Mouse (Mus musculus) lung, postnatal 0 days (tissue): ENCODE data around the gene Pnmt. TPM values are rescaled to one million over a fixed set of nuclear protein-coding genes. Genes with fewer than 3 reads are reported as not detected.

Source experiments
- ATAC-seq: fragments of 200-750 bp; cut with Nextera tagmentation; 2 replicates; pipeline ENCODE4 v1.8.0; 2017; ENCODE audit warnings: moderate library complexity
- DNase-seq: peaks from one replicate; pipeline ENCODE4 v3.0.0-alpha.2; 2016; ENCODE audit warnings: low spot score
- H3K27ac ChIP-seq: fragments of 300-500 bp; sonication (generic); 2 replicates; pipeline ENCODE4 v1.5.1; 2014; ENCODE audit warnings: antibody characterized with exemption, mild to moderate bottlenecking, low read length, mixed read lengths
- H3K27me3 ChIP-seq: fragments of 300-500 bp; sonication (generic); replicated peaks from 2 replicates; pipeline ENCODE4 v1.6.1; 2014; ENCODE audit warnings: low read length, mixed read lengths; ENCODE audit not compliant: insufficient read depth
- H3K36me3 ChIP-seq: fragments of 300-500 bp; sonication (generic); 2 replicates; pipeline ENCODE4 v1.6.1; 2014; ENCODE audit warnings: low read length, mixed read lengths; ENCODE audit not compliant: insufficient read depth
- H3K4me1 ChIP-seq: fragments of 300-500 bp; sonication (generic); 2 replicates; pipeline ENCODE4 v1.6.1; 2014; ENCODE audit warnings: antibody characterized with exemption, low read depth, low read length, mixed read lengths; ENCODE audit not compliant: insufficient read depth
- H3K4me2 ChIP-seq: fragments of 300-500 bp; sonication (generic); replicated peaks from 2 replicates; pipeline ENCODE4 v1.6.1; 2014; ENCODE audit warnings: low read depth, mild to moderate bottlenecking, low read length, moderate library complexity, mixed read lengths
- H3K4me3 ChIP-seq: fragments of 300-500 bp; sonication (generic); 2 replicates; pipeline ENCODE4 v1.5.1; 2014; ENCODE audit warnings: low read depth, low read length
- H3K9ac ChIP-seq: fragments of 300-500 bp; sonication (generic); replicated peaks from 2 replicates; pipeline ENCODE4 v1.6.1; 2014; ENCODE audit warnings: low read depth, mild to moderate bottlenecking
- H3K9me3 ChIP-seq: fragments of 300-500 bp; sonication (generic); 2 replicates; pipeline ENCODE4 v1.6.1; 2016; ENCODE audit warnings: low read length, mixed read lengths
- CTCF ChIP-seq: IDR thresholded peaks from 2 replicates; pipeline ENCODE4 v1.5.1; 2016; ENCODE audit warnings: antibody characterized with exemption, mild to moderate bottlenecking
- EP300 ChIP-seq: IDR thresholded peaks from 2 replicates; pipeline ENCODE4 v1.6.1; 2016; ENCODE audit warnings: antibody characterized with exemption, mild to moderate bottlenecking, control low read depth
- WGBS: fragments of 180-500 bp; shearing (Covaris S2); extraction: QIAGEN DNeasy Blood & Tissue Kit; methylation state at CpG from one replicate; pipeline ENCODE4 v1.1.7; 2014; 5-methylcytosine and 5-hydroxymethylcytosine counted together
- polyA plus RNA-seq: library from polyadenylated mRNA; unstranded; fragments of >200 nt; fragmentation: Nextera tagmentation; extraction: Ambion mirVana; gene quantifications from 2 replicates; pipeline ENCODE4 v1.2.1, GENCODE M21; 2015

Gene Pnmt
- polyA plus RNA-seq, 1 experiment from 2014 or later: not detected

GRCm38 (mm10) chr11:98395041-98395440 is 8.8 kb downstream of the Pnmt start:
- no peak overlapping the region for H3K9ac ChIP-seq
- peaks cover 8% of the 10 kb centered on the region; the same call in 1 of the 2 replicates for H3K4me1 ChIP-seq
- no peak for ATAC-seq
- 36% methylated on average over 4 of the region's 4 CpGs for WGBS
- DNase-seq: no peak
- TF ChIP-seq CTCF (no peak), EP300 (no peak)
- H3K4me2 ChIP-seq: no peak overlapping the region
- H3K27ac ChIP-seq: peak overlapping the region; percentile 6
- no peak overlapping the region for H3K4me3 ChIP-seq
- H3K36me3 ChIP-seq: no peaks in the 10 kb centered on the region
- no peaks in the 10 kb centered on the region for H3K9me3 ChIP-seq
- no peaks in the 10 kb centered on the region for H3K27me3 ChIP-seq

- no peak for DNase-seq
- Histone ChIP-seq H3K4me3 (no peak overlapping the region), H3K27me3 (no peaks in the 10 kb centered on the region), H3K36me3 (no peaks in the 10 kb centered on the region), H3K9ac (no peak overlapping the region), H3K4me2 (no peak overlapping the region), H3K4me1 (peaks cover 12% of the 10 kb centered on the region; the same call in 1 of the 2 replicates), H3K9me3 (no peaks in the 10 kb centered on the region), H3K27ac (no peak overlapping the region)
- WGBS: 87% methylated on average over 7 of the region's 7 CpGs
- no peak for ATAC-seq
- TF ChIP-seq EP300: no peak
Measured at GRCm38 (mm10) chr11:98397946-98398345, 11.7 kb downstream of the Pnmt start.

- H3K4me1 ChIP-seq: peaks cover 4% of the 10 kb centered on the region; the same call in 1 of the 2 replicates
- no peaks in the 10 kb centered on the region for H3K9me3 ChIP-seq
- no peaks in the 10 kb centered on the region for H3K27me3 ChIP-seq
- peak; percentile 93 for DNase-seq
- ATAC-seq: peak; percentile 94
- H3K4me3 ChIP-seq: peak within 1 kb of the TSS; percentile 61
- 1% methylated on average over 40 of the region's 40 CpGs for WGBS
- peak within 1 kb of the TSS; percentile 58 for H3K4me2 ChIP-seq
- TF ChIP-seq EP300: no peak
- TF ChIP-seq CTCF: no peak
- H3K27ac ChIP-seq: peak within 1 kb of the TSS; percentile 94
- no peaks in the 10 kb centered on the region for H3K36me3 ChIP-seq
- H3K9ac ChIP-seq: peak within 1 kb of the TSS; percentile 57
Measured at GRCm38 (mm10) chr11:98400161-98400726, 14.0 kb downstream of the Pnmt start, which contains the start of gene Pgap3. TSS of gene Pgap3 (minus strand) at chr11:98400490.

- Histone ChIP-seq H3K27me3 (no peaks in the 10 kb centered on the region), H3K4me1 (peaks cover 4% of the 10 kb centered on the region; the same call in 1 of the 2 replicates), H3K36me3 (no peaks in the 10 kb centered on the region), H3K9ac (peak overlapping the region; percentile 57), H3K9me3 (no peaks in the 10 kb centered on the region), H3K4me3 (peak overlapping the region; percentile 61), H3K4me2 (peak overlapping the region; percentile 58), H3K27ac (peak overlapping the region; percentile 94)
- DNase-seq (peak; percentile 37), ATAC-seq (peak; percentile 18; the same call in 1 of the 2 replicates)
- TF ChIP-seq EP300: no peak
- TF ChIP-seq CTCF: no peak
- WGBS: 41% methylated on average over 3 of the region's 3 CpGs
Measured at GRCm38 (mm10) chr11:98400816-98401215, 14.6 kb downstream of the Pnmt start.

- Histone ChIP-seq H3K4me2 (no peak overlapping the region), H3K9ac (no peak overlapping the region), H3K36me3 (no peaks in the 10 kb centered on the region), H3K4me1 (0 out of 2 replicates have a peak, but pooled peaks cover under 1% of the 10 kb centered on the region), H3K27me3 (no peaks in the 10 kb centered on the region), H3K27ac (no peak overlapping the region), H3K9me3 (no peaks in the 10 kb centered on the region), H3K4me3 (no peak overlapping the region)
- no peak for ATAC-seq
- TF ChIP-seq EP300 (no peak), CTCF (no peak)
- DNase-seq: no peak
- WGBS: 69% methylated on average over 6 of the region's 6 CpGs
Measured at GRCm38 (mm10) chr11:98406621-98407020, 20.4 kb downstream of the Pnmt start.

GRCm38 (mm10) chr11:98408872-98409271 is 22.6 kb downstream of the Pnmt start:
- Histone ChIP-seq H3K4me2 (0 out of 2 replicates have a peak overlapping the region, but pooled peaks have one; percentile 14), H3K9me3 (no peaks in the 10 kb centered on the region), H3K4me1 (peaks cover 9% of the 10 kb centered on the region; the same call in 1 of the 2 replicates), H3K36me3 (no peaks in the 10 kb centered on the region), H3K27ac (no peak overlapping the region), H3K4me3 (no peak overlapping the region), H3K27me3 (no peaks in the 10 kb centered on the region), H3K9ac (no peak overlapping the region)
- DNase-seq (no peak), ATAC-seq (no peak)
- 41% methylated on average over 8 of the region's 8 CpGs for WGBS
- no peak for TF ChIP-seq EP300
- no peak for TF ChIP-seq CTCF
